Mouse (Mus musculus): ENCODE measurements around the gene Gja8.

Gja8 gene

GRCm38 (mm10) chr3:96925920-96926319, at the start of gene Gja8:
Gja8 (minus strand) TSS chr3:96926020.
- DNase-seq (ENCODE audit: low spot score in 2 of 2) = no peak

GRCm38 (mm10) chr3:96974467-96974866, 48.6 kb upstream of the Gja8 start:
- DNase-seq (ENCODE audit: low spot score in 2 of 2) = no peak

- DNase-seq (ENCODE audit: low spot score in 2 of 2) = no peak
Measured at GRCm38 (mm10) chr3:96970986-96971385, 45.2 kb upstream of the Gja8 start.

GRCm38 (mm10) chr3:96963088-96964034, 37.5 kb upstream of the Gja8 start:
- no peak for DNase-seq (ENCODE audit: low spot score in 2 of 2)

GRCm38 (mm10) chr3:96960597-96960996, 34.8 kb upstream of the Gja8 start:
- no peak for DNase-seq (ENCODE audit: low spot score in 2 of 2)

GRCm38 (mm10) chr3:96953489-96954233, 27.8 kb upstream of the Gja8 start:
- no peak for DNase-seq (ENCODE audit: low spot score in 2 of 2)

- DNase-seq (ENCODE audit: low spot score in 2 of 2) = no peak
Measured at GRCm38 (mm10) chr3:96942706-96943105, 16.9 kb upstream of the Gja8 start.

GRCm38 (mm10) chr3:96938738-96939137, 12.9 kb upstream of the Gja8 start:
- DNase-seq (ENCODE audit: low spot score in 2 of 2) = peak; percentile 93 to 94

GRCm38 (mm10) chr3:96937606-96938005, 11.8 kb upstream of the Gja8 start:
- DNase-seq (ENCODE audit: low spot score in 2 of 2) = peak in 1 of 2 experiments; percentile 31

- DNase-seq (ENCODE audit: low spot score in 2 of 2) = no peak
Measured at GRCm38 (mm10) chr3:96936241-96936640, 10.4 kb upstream of the Gja8 start.

GRCm38 (mm10) chr3:96931261-96931681, 5.5 kb upstream of the Gja8 start:
- no peak for DNase-seq (ENCODE audit: low spot score in 2 of 2)

- DNase-seq (ENCODE audit: low spot score in 2 of 2) = no peak
Measured at GRCm38 (mm10) chr3:96924631-96925030, 1.2 kb downstream of the Gja8 start.

- no peak for DNase-seq (ENCODE audit: low spot score in 2 of 2)
Measured at GRCm38 (mm10) chr3:96920991-96921390, 4.8 kb downstream of the Gja8 start.

GRCm38 (mm10) chr3:96905592-96905991, 20.2 kb downstream of the Gja8 start:
- no peak for DNase-seq (ENCODE audit: low spot score in 2 of 2)

- peak; percentile 95 to 96 for DNase-seq (ENCODE audit: low spot score in 2 of 2)
Measured at GRCm38 (mm10) chr3:96904851-96905541, 20.8 kb downstream of the Gja8 start, which contains the start of gene Gpr89. Gpr89 (minus strand) TSS chr3:96905346.

GRCm38 (mm10) chr3:96904393-96904792, 21.4 kb downstream of the Gja8 start, which contains the start of gene Gja5:
Gja5 (plus strand) TSS chr3:96904693.
- no peak for DNase-seq (ENCODE audit: low spot score in 2 of 2)

GRCm38 (mm10) chr3:96902336-96902999, 23.4 kb downstream of the Gja8 start:
- no peak for DNase-seq (ENCODE audit: low spot score in 2 of 2)

- DNase-seq (ENCODE audit: low spot score in 2 of 2) = no peak
Measured at GRCm38 (mm10) chr3:96883690-96884089, 42.1 kb downstream of the Gja8 start.

- DNase-seq (ENCODE audit: low spot score in 2 of 2) = no peak
Measured at GRCm38 (mm10) chr3:96882061-96882849, 43.6 kb downstream of the Gja8 start.

GRCm38 (mm10) chr3:96881557-96881956, 44.3 kb downstream of the Gja8 start:
- no peak for DNase-seq (ENCODE audit: low spot score in 2 of 2)

All from cerebellum, postnatal 4 days (tissue).